Mouse (Mus musculus) megakaryocyte-erythroid progenitor cell, adult 5-6 weeks (primary cell): ENCODE results near the gene Ccnb2. TPM values are rescaled to one million over a fixed set of nuclear protein-coding genes. Genes with fewer than 3 reads are reported as not detected.

Experiments used
- ATAC-seq: replicated peaks from 2 replicates; pipeline ENCODE4 v1.8.0; 2016; ENCODE audit warnings: mild to moderate bottlenecking, inconsistent platforms; ENCODE audit not compliant: severe bottlenecking, poor library complexity, low FRiP score, low TSS enrichment
- total RNA-seq, 2 experiments: library from RNA; stranded (forward) in 1 of 2; stranded (reverse) in 1 of 2; fragments of 200-1000, 215-1000 nt in 1 of 2; fragments of >200 nt in 1 of 2; fragmentation: Nextera tagmentation in 1 of 2; gene quantifications; 2 replicates each; pipeline ENCODE4 v1.2.3; 2014 to 2017

Gene Ccnb2
- total RNA-seq, 2 experiments from 2014 or later = 72.5 to 88.4 TPM

GRCm38 (mm10) chr9:70384958-70385728, 36.2 kb downstream of the Ccnb2 start:
- ATAC-seq = peak; percentile 83

- no peak for ATAC-seq
Measured at GRCm38 (mm10) chr9:70384494-70384893, 36.9 kb downstream of the Ccnb2 start.

GRCm38 (mm10) chr9:70383750-70384149, 37.6 kb downstream of the Ccnb2 start:
- ATAC-seq = no peak

GRCm38 (mm10) chr9:70382091-70382490, 39.3 kb downstream of the Ccnb2 start:
- ATAC-seq = peak; percentile 45

GRCm38 (mm10) chr9:70379502-70380467, 41.6 kb downstream of the Ccnb2 start:
- no peak for ATAC-seq

- ATAC-seq = no peak
Measured at GRCm38 (mm10) chr9:70371638-70372037, 49.7 kb downstream of the Ccnb2 start.

- ATAC-seq = no peak
Measured at GRCm38 (mm10) chr9:70366898-70367297, 54.4 kb downstream of the Ccnb2 start.

- ATAC-seq = no peak
Measured at GRCm38 (mm10) chr9:70365915-70366314, 55.4 kb downstream of the Ccnb2 start.

GRCm38 (mm10) chr9:70364741-70365140, 56.6 kb downstream of the Ccnb2 start:
- ATAC-seq = no peak

GRCm38 (mm10) chr9:70359402-70360131, 61.8 kb downstream of the Ccnb2 start:
- ATAC-seq = no peak

Other genes starting within 250 kb of the Ccnb2 start
- 2.1 and 2.7 TPM in 2 replicates for gene Myo1e, start 214.2 kb downstream of the Ccnb2 start, total RNA-seq (2014; fragmentation: Nextera tagmentation)
- 2.3 and 4.0 TPM in 2 replicates for gene Myo1e, start 214.2 kb downstream of the Ccnb2 start, total RNA-seq (2017)
- gene Rnf111, start 82.2 kb upstream of the Ccnb2 start, total RNA-seq (2014; fragmentation: Nextera tagmentation) = 42.6 and 43.9 TPM in 2 replicates
- gene Rnf111, start 82.2 kb upstream of the Ccnb2 start, total RNA-seq (2017) = 17.6 and 26.4 TPM in 2 replicates
- 95.7 and 102 TPM in 2 replicates for gene Sltm, start 121.2 kb upstream of the Ccnb2 start, total RNA-seq (2014; fragmentation: Nextera tagmentation)
- gene Sltm, start 121.2 kb upstream of the Ccnb2 start, total RNA-seq (2017) = 122 and 145 TPM in 2 replicates
- 0.59 TPM in 1 of 2 replicates, not detected in the other for gene Gm10642, start 234.7 kb upstream of the Ccnb2 start, total RNA-seq (2014; fragmentation: Nextera tagmentation)
- 0.89 TPM in 1 of 2 replicates, not detected in the other for gene Gm10642, start 234.7 kb upstream of the Ccnb2 start, total RNA-seq (2017)
- 13.0 and 13.6 TPM in 2 replicates for gene Mindy2, start 235.6 kb upstream of the Ccnb2 start, total RNA-seq (2014; fragmentation: Nextera tagmentation)
- 14.2 and 16.0 TPM in 2 replicates for gene Mindy2, start 235.6 kb upstream of the Ccnb2 start, total RNA-seq (2017)